Mouse (Mus musculus) hindbrain, embryonic 13.5 days (tissue): ENCODE data around the gene Mlh1. TPM values are rescaled to one million over a fixed set of nuclear protein-coding genes. Genes with fewer than 3 reads are reported as not detected.

Source experiments
- ATAC-seq: fragments of 200-750 bp; cut with Nextera tagmentation; 2 replicates; pipeline ENCODE4 v1.8.0; 2017; ENCODE audit warnings: moderate TSS enrichment; ENCODE audit not compliant: low FRiP score
- H3K27ac ChIP-seq: fragments of 300-500 bp; sonication (generic); 2 replicates; pipeline ENCODE4 v1.5.1; 2015; ENCODE audit warnings: inconsistent platforms, mild to moderate bottlenecking, moderate library complexity
- H3K27me3 ChIP-seq: fragments of 300-500 bp; sonication (generic); 2 replicates; pipeline ENCODE4 v1.6.1; 2015; ENCODE audit warnings: mild to moderate bottlenecking, inconsistent platforms
- H3K36me3 ChIP-seq: fragments of 300-500 bp; sonication (generic); 2 replicates; pipeline ENCODE4 v1.6.1; 2015; ENCODE audit warnings: mild to moderate bottlenecking, inconsistent platforms
- H3K4me1 ChIP-seq: fragments of 300-500 bp; sonication (generic); replicated peaks from 2 replicates; pipeline ENCODE4 v1.6.1; 2015; ENCODE audit warnings: inconsistent platforms
- H3K4me2 ChIP-seq: fragments of 300-500 bp; sonication (generic); 2 replicates; pipeline ENCODE4 v1.6.1; 2015; ENCODE audit warnings: inconsistent platforms, mild to moderate bottlenecking, moderate library complexity
- H3K4me3 ChIP-seq: fragments of 300-500 bp; sonication (generic); 2 replicates; pipeline ENCODE4 v1.5.1; 2015; ENCODE audit warnings: mild to moderate bottlenecking, inconsistent platforms
- H3K9ac ChIP-seq: fragments of 300-500 bp; sonication (generic); 2 replicates; pipeline ENCODE4 v1.6.1; 2015; ENCODE audit warnings: mild to moderate bottlenecking, inconsistent platforms
- H3K9me3 ChIP-seq: fragments of 300-500 bp; sonication (generic); 2 replicates; pipeline ENCODE4 v1.6.1; 2016; ENCODE audit warnings: inconsistent platforms
- WGBS: fragments of 180-500 bp; shearing (Covaris S2); methylation state at CpG from one replicate; pipeline ENCODE4 v1.1.7; 2015; 5-methylcytosine and 5-hydroxymethylcytosine counted together
- polyA plus RNA-seq: library from polyadenylated mRNA; unstranded; fragments of >200 nt; fragmentation: Nextera tagmentation; extraction: Ambion mirVana; gene quantifications from 2 replicates; pipeline ENCODE4 v1.2.1, GENCODE M21; 2015

Mlh1 gene
- polyA plus RNA-seq, 1 experiment from 2014 or later = 31.3 TPM

GRCm38 (mm10) chr9:111273958-111274357 lies 2.4 kb upstream of the Mlh1 start:
- Histone ChIP-seq H3K27ac (no peak overlapping the region), H3K36me3 (peaks cover 32% of the 10 kb centered on the region), H3K4me3 (peak overlapping the region; percentile 93), H3K4me2 (peak overlapping the region; percentile 98), H3K9me3 (no peaks in the 10 kb centered on the region), H3K27me3 (no peaks in the 10 kb centered on the region), H3K9ac (no peak overlapping the region), H3K4me1 (peaks cover 60% of the 10 kb centered on the region)
- 95% methylated on average over 1 of the region's 1 CpGs for WGBS
- ATAC-seq = no peak

DNA sequence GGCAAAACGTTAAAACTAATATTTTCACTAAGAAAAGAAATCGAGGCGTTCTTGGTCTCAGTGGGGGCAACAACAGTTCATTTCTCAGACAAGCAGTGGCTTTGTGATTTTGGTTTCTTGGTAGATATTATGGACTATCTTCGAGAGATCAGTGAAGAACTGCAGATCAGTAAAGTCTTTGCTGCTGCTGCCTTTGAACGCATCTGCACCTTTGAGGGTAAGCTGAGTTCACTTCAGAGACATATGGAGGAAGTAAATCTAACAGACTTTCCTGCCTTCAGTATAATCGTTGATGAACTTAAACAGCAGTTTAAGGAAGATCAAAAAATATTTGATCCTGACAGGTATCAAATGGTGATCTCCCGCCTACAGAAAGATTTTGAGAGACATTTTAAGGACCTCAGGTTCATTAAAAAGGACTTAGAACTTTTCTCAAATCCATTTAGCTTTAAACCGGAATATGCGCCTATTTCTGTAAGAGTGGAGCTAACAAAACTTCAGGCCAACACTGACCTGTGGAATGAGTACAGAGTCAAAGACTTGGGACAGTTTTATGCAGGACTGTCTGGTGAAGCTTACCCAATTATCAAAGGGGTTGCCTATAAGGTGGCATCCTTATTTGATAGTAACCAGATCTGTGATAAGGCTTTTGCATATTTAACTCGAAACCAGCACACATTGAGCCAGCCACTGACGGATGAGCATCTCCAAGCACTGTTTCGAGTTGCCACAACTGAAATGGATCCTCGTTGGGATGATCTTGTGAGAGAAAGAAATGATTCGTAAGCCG lies 1.6 kb upstream of the Mlh1 start:
- H3K4me2 ChIP-seq = peak overlapping the region; percentile 98
- no peaks in the 10 kb centered on the region for H3K27me3 ChIP-seq
- ATAC-seq = no peak
- peak overlapping the region; percentile 93 for H3K4me3 ChIP-seq
- peaks cover 57% of the 10 kb centered on the region for H3K4me1 ChIP-seq
- WGBS = 76% methylated on average over 15 of the region's 15 CpGs
- H3K9me3 ChIP-seq = no peaks in the 10 kb centered on the region
- H3K36me3 ChIP-seq = peaks cover 25% of the 10 kb centered on the region
- peak overlapping the region; percentile 96 for H3K9ac ChIP-seq
- H3K27ac ChIP-seq = no peak overlapping the region

DNA sequence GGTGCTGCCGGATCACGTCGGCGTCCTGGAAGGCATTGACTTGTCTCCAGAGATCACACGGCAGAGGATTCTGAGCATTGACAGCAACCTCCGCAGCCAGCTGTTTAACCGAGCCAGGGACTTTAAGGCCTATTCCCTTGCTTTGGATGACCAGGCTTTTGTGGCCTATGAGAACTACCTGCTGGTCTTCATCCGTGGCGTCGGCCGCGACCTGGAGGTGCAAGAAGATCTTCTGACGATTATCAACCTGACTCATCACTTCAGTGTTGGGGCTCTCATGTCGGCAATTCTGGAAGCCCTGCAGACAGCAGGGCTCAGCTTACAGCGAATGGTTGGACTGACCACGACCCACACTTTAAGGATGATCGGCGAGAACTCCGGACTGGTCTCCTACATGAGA lies 765 bp upstream of the Mlh1 start:
- Histone ChIP-seq H3K27ac (peak overlapping the region; percentile 97), H3K27me3 (no peaks in the 10 kb centered on the region), H3K36me3 (peaks cover 18% of the 10 kb centered on the region), H3K9me3 (no peaks in the 10 kb centered on the region), H3K4me2 (peak overlapping the region; percentile 98), H3K9ac (peak overlapping the region; percentile 96), H3K4me3 (peak overlapping the region; percentile 93), H3K4me1 (peaks cover 54% of the 10 kb centered on the region)
- ATAC-seq = no peak
- WGBS = 14% methylated on average over 19 of the region's 19 CpGs

DNA sequence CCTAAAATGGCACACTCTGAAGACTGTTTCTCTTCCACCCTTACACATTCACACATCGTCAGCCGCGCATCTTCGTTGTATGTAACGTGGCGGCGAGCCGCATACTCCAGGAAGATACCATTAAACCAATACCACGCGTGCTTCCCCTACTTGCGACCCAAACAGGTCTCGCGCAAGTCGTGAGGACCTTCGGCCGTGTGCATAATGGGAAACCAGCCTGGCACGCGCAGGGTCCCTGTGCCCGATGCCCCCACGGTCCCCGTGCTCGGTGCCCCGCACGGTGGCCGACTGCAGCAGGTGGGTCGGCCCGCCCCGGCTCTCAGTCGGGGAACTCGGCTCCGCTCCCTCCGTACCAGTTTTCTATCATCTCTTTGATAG lies 546 bp downstream of the Mlh1 start:
- peaks cover 19% of the 10 kb centered on the region for H3K36me3 ChIP-seq
- ATAC-seq = peak; percentile 88
- peaks cover 45% of the 10 kb centered on the region for H3K4me1 ChIP-seq
- peak overlapping the region; percentile 93 for H3K4me3 ChIP-seq
- H3K9me3 ChIP-seq = no peaks in the 10 kb centered on the region
- no peaks in the 10 kb centered on the region for H3K27me3 ChIP-seq
- H3K9ac ChIP-seq = peak overlapping the region; percentile 82
- peak overlapping the region; percentile 95 for H3K27ac ChIP-seq
- peak overlapping the region; percentile 61 for H3K4me2 ChIP-seq
- 0% methylated on average over 31 of the region's 32 CpGs for WGBS

- H3K9me3 ChIP-seq = no peaks in the 10 kb centered on the region
- H3K4me3 ChIP-seq = peak overlapping the region; percentile 93
- peak overlapping the region; percentile 95 for H3K27ac ChIP-seq
- H3K36me3 ChIP-seq = peaks cover 19% of the 10 kb centered on the region
- no peaks in the 10 kb centered on the region for H3K27me3 ChIP-seq
- H3K4me2 ChIP-seq = peak overlapping the region; percentile 61
- peaks cover 41% of the 10 kb centered on the region for H3K4me1 ChIP-seq
- 7% methylated on average over 5 of the region's 5 CpGs for WGBS
- no peak for ATAC-seq
- peak overlapping the region; percentile 82 for H3K9ac ChIP-seq
Measured at GRCm38 (mm10) chr9:111270606-111271005, 985 bp downstream of the Mlh1 start.

- no peak for ATAC-seq
- Histone ChIP-seq H3K9ac (no peak overlapping the region), H3K4me2 (no peak overlapping the region), H3K4me3 (no peak overlapping the region), H3K9me3 (no peaks in the 10 kb centered on the region), H3K27ac (no peak overlapping the region), H3K27me3 (no peaks in the 10 kb centered on the region), H3K4me1 (peaks cover 18% of the 10 kb centered on the region), H3K36me3 (peaks cover 27% of the 10 kb centered on the region)
- whole genome bisulfite sequencing = 98% methylated on average over 2 of the region's 2 CpGs
Measured at GRCm38 (mm10) chr9:111267998-111268397, 3.6 kb downstream of the Mlh1 start.

DNA sequence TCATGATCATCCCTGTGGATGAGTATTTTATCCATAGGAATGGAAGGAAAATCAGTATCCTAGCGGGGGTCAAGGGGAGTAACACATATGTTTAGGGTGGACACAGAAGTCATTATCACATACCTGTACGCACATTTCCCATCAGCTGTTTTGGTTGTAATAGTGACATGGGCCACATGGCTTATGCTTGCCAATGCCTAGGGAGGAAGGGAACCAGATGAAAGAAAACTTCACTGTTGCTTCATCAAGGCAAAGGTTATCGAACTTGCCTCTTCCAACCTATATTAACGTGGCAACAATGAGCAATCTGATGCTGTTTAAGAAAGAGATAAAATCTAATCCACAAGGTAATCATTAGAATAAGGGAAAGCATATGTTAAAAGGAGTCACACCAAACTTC lies 10.2 kb downstream of the Mlh1 start:
- Histone ChIP-seq H3K4me1 (no peaks in the 10 kb centered on the region), H3K9me3 (no peaks in the 10 kb centered on the region), H3K27ac (no peak overlapping the region), H3K4me2 (no peak overlapping the region), H3K9ac (no peak overlapping the region), H3K36me3 (peaks cover 65% of the 10 kb centered on the region), H3K4me3 (no peak overlapping the region), H3K27me3 (no peaks in the 10 kb centered on the region)
- no peak for ATAC-seq
- WGBS = 98% methylated on average over 4 of the region's 4 CpGs

DNA sequence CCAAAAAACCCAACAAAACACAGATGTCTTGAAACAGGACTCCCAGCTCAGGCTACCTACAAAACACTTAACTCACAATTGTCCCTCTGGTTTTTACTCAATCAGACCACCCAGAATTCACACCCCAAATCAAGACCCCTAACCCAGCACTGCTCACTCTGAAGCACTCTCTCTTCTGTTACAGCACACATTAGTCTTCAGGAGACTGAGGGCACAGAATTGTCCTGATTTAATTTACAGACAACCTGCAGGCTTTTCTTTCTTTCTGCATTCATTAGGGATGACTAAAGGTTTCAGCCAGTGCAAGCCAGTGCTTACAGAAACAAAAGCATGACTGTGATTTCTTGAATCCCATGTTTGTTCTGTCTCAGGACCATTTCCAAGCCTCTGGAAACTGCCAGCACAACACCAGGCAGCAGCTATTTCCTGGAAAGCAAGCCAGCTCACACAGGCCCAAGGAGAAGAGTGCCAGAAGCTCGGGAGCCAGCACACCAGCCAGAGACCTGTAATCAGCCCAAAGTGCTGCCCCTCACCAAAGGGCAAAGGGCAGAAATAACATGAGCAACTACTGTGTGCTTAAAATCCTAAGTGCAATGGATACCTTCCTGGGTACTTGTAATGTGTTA lies 11.1 kb downstream of the Mlh1 start:
- no peak for ATAC-seq
- H3K4me1 ChIP-seq = no peaks in the 10 kb centered on the region
- no peaks in the 10 kb centered on the region for H3K9me3 ChIP-seq
- no peak overlapping the region for H3K4me2 ChIP-seq
- no peak overlapping the region for H3K4me3 ChIP-seq
- H3K36me3 ChIP-seq = peaks cover 69% of the 10 kb centered on the region
- WGBS = 55% methylated on average over 1 of the region's 1 CpGs
- H3K9ac ChIP-seq = no peak overlapping the region
- no peaks in the 10 kb centered on the region for H3K27me3 ChIP-seq
- no peak overlapping the region for H3K27ac ChIP-seq

DNA sequence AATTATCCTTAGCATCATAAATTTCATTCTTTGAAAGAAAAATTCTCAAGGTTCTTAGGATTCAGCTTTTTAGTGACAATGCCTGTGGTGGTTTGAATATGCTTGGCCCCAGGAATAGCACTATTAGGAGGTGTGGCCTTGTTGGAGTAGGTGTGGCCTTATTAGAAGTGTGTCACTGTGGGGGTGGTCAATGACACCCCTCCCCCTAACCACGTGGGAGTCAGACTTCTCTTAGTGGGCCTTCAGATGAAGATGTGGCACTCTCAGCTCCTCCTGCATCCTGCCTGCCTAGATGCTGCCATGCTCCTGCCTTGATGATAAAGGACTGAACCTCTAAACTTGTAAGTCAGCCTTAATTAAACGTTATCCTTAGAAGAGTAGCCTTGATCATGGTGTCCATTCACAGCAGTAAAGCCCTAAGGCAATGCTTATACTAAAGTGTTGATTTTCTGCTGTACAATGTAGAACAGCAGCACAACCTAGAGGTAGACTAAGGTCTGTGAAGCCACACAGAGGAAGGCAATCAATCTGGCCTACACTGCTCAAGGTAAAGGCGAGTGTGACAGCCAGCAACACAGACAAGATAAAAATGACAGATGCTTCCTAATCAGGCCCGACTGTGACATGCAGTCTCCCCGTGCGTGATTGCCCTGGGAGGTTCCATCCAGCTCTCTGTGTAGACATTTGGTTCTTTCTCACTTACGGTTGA lies 19.3 kb downstream of the Mlh1 start:
- no peak overlapping the region for H3K4me3 ChIP-seq
- no peak overlapping the region for H3K4me2 ChIP-seq
- H3K36me3 ChIP-seq = peaks cover 86% of the 10 kb centered on the region
- no peak overlapping the region for H3K27ac ChIP-seq
- H3K27me3 ChIP-seq = no peaks in the 10 kb centered on the region
- WGBS = 84% methylated on average over 7 of the region's 7 CpGs
- H3K9me3 ChIP-seq = no peaks in the 10 kb centered on the region
- H3K4me1 ChIP-seq = no peaks in the 10 kb centered on the region
- ATAC-seq = no peak
- H3K9ac ChIP-seq = no peak overlapping the region

- H3K27ac ChIP-seq = no peak overlapping the region
- no peak for ATAC-seq
- H3K9me3 ChIP-seq = no peaks in the 10 kb centered on the region
- no peaks in the 10 kb centered on the region for H3K27me3 ChIP-seq
- H3K4me3 ChIP-seq = no peak overlapping the region
- H3K4me2 ChIP-seq = no peak overlapping the region
- WGBS = 86% methylated on average over 3 of the region's 3 CpGs
- H3K9ac ChIP-seq = no peak overlapping the region
- H3K4me1 ChIP-seq = no peaks in the 10 kb centered on the region
- peaks cover 69% of the 10 kb centered on the region for H3K36me3 ChIP-seq
Measured at GRCm38 (mm10) chr9:111247682-111248246, 23.8 kb downstream of the Mlh1 start.

GRCm38 (mm10) chr9:111245546-111245945 lies 26.0 kb downstream of the Mlh1 start:
- 76% methylated on average over 6 of the region's 6 CpGs for WGBS

DNA sequence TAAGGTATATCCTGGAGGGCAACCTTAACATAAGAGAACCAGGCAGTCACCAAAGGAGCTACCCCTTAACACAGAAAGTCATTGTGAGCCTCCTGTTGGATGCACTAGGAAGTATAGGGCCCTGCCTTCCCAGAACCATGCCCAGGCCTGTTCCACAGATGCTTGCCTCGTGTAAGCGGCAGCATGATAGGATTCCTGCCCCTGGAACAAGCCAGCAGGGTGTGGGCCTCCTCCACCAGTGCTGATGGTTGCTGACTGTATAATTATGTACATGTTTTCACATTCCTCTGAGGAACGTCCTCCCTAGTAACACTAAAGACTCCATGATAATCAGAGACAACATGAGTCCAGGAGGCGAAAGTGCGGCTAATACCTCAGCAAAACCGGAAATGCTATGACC lies 28.2 kb downstream of the Mlh1 start:
- H3K9me3 ChIP-seq = no peaks in the 10 kb centered on the region
- no peak for ATAC-seq
- H3K27ac ChIP-seq = no peak overlapping the region
- no peak overlapping the region for H3K9ac ChIP-seq
- H3K4me1 ChIP-seq = no peaks in the 10 kb centered on the region
- no peak overlapping the region for H3K4me2 ChIP-seq
- 91% methylated on average over 6 of the region's 6 CpGs for WGBS
- H3K4me3 ChIP-seq = no peak overlapping the region
- no peaks in the 10 kb centered on the region for H3K27me3 ChIP-seq
- peaks cover 60% of the 10 kb centered on the region for H3K36me3 ChIP-seq

More at GRCm38 (mm10) chr9:111245546-111245945, 26.0 kb downstream of the Mlh1 start:
- Histone ChIP-seq H3K4me1 (no peaks in the 10 kb centered on the region), H3K4me3 (no peak overlapping the region), H3K4me2 (no peak overlapping the region), H3K9ac (no peak overlapping the region), H3K9me3 (no peaks in the 10 kb centered on the region), H3K36me3 (peaks cover 59% of the 10 kb centered on the region), H3K27ac (no peak overlapping the region), H3K27me3 (no peaks in the 10 kb centered on the region)
- no peak for ATAC-seq
